Mouse (Mus musculus): ENCODE data around the gene Slc26a11. TPM values are rescaled to one million over a fixed set of nuclear protein-coding genes. Genes with fewer than 3 reads are reported as not detected.

The Slc26a11 gene
- 5.9 and 8.2 TPM in 2 replicates for polyA plus RNA-seq (2014; fragmentation: Nextera tagmentation; extraction: Ambion mirVana)

DNA sequence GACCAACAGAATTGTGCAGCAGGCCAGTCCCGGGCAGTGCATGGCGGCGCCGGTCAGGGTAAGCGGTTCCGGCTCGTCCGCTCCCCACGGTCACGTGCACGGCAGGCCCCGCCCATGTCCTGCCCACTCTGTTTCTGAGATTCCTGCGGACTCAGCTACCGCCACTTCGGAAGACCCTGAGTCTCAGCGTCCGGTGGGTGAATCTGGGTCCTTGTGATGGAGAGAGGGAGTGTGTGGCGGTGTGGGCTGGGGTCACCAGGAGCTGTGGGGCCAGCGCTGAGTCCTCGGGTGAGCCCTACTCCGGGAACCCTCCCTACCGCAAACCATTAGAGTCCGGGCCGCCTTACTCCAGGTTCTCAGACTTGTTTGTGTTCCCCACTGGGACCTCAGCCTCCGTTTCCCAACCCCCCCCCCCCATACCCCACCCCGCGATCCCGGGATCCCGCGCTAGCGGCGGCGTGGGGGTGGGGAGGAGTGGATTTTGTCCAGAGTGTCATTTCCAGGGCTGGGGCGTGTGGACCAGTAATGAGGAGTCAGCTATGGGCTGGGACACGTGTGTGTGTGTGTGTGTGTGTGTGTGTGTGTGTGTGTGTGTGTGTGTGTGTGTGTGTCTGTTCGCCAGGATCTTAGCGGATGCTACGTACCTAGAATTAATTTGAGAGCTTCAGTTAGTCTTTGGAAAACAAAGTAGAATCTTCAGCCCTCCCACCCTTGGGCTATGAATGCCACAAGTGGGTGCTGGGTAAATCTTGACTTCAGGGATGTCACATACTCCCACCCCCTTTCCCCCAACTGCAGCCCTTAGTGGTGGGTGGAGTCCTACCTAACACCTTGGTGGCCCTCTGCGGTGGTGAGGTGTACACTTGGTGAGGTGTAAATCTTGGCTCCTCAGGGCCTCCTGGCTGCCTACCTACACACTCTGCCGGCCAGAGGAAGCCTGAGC is at the start of gene Slc26a11, which contains the start of gene Sgsh:
Gene Slc26a11 (plus strand): TSS at position 115 of the 943 bp plus-strand sequence.
Gene Sgsh (minus strand): TSS at position 94 of the 943 bp plus-strand sequence.
- Histone ChIP-seq H3K27ac (ENCODE audit: low read depth, low read length) (peak within 1 kb of the TSS; percentile 30; the same call in 1 of the 2 replicates), H3K27me3 (ENCODE audit: control insufficient read depth, insufficient read depth, low read length) (no peaks in the 10 kb centered on the region), H3K9me3 (ENCODE audit: control insufficient read depth, low read length) (no peaks in the 10 kb centered on the region), H3K36me3 (ENCODE audit: control insufficient read depth, insufficient read depth, low read length) (no peaks in the 10 kb centered on the region), H3K4me1 (ENCODE audit: control insufficient read depth, insufficient read depth, low read length) (peaks cover 11% of the 10 kb centered on the region; the same call in 1 of the 2 replicates), H3K4me3 (ENCODE audit: low read length) (peak within 1 kb of the TSS; percentile 66), H3K9ac (ENCODE audit: low read depth, low read length) (peak within 1 kb of the TSS; percentile 75), H3K4me2 (replicated peaks; ENCODE audit: low read depth, low read length) (peak within 1 kb of the TSS; percentile 86)
- ATAC-seq (ENCODE audit: low FRiP score, low TSS enrichment), result peak; percentile 93
- 2% methylated on average over 40 of the region's 40 CpGs for WGBS

DNA sequence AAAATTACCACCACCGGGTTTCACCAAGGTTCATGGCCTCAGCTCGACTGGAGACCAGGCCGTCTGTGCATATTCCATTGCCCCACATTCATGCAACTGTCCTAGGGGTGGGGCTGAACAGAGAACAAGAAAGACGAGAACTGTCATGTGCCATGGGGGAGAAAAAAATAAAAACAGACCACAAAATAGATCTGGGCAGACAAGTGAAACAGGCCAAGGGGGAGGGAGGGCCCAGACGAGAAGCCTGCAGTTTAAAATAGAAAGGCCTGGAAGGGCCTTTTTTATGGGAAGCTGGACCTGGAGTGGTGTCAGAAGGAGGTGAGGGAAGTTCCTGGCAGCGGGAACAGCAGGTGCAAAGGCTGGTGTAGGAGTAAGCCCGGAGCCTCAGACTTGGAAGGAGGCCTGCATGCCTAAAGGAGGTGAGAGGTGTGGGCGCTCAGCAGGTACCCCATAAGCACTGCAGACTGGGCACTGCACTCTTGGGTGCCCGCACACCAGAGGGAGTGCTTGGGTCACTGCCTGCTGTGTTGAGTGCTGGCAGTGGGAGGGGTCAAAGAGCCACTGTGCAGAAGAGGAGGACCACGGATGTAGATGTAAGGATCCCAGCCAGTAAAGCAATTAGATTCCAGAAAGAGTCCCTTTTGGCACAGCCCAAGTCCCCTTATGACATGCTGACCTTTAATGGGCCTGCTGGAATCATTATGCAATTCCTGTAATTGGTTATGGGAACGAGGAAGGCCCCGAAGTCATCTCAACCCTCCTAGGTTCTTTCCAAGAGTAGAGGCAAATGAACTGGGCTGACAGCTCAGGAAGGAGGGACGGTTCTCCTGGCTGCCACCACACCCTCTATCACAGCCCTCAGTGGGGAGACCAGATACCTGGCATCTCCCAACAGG is 48.3 kb upstream of the Slc26a11 start:
- H3K36me3 ChIP-seq (ENCODE audit: control insufficient read depth, insufficient read depth, low read length), result no peaks in the 10 kb centered on the region
- no peak overlapping the region for H3K4me3 ChIP-seq (ENCODE audit: low read length)
- H3K9me3 ChIP-seq (ENCODE audit: control insufficient read depth, low read length), result no peaks in the 10 kb centered on the region
- WGBS, result 62% methylated on average over 13 of the region's 13 CpGs
- peaks cover 5% of the 10 kb centered on the region; the same call in 1 of the 2 replicates for H3K27me3 ChIP-seq (ENCODE audit: control insufficient read depth, insufficient read depth, low read length)
- no peak for ATAC-seq (ENCODE audit: low FRiP score, low TSS enrichment)
- no peak overlapping the region for H3K27ac ChIP-seq (ENCODE audit: low read depth, low read length)
- H3K9ac ChIP-seq (ENCODE audit: low read depth, low read length), result no peak overlapping the region
- H3K4me2 ChIP-seq (replicated peaks; ENCODE audit: low read depth, low read length), result no peak overlapping the region
- H3K4me1 ChIP-seq (ENCODE audit: control insufficient read depth, insufficient read depth, low read length), result no peaks in the 10 kb centered on the region

DNA sequence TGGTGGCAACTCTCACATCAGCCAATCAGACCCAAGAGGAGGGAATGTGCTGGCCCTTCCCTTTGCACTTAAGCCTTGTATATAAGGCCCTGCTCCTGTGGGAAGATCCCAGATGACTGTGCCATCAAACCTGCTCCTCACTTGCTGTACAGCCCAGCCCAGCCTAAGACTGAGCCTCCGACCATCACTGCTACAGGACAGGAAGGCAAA is 47.8 kb upstream of the Slc26a11 start, which contains the start of gene Card14:
Gene Card14 (plus strand): TSS at position 111 of the 210 bp plus-strand sequence.
- Histone ChIP-seq H3K9me3 (ENCODE audit: control insufficient read depth, low read length) (no peaks in the 10 kb centered on the region), H3K4me2 (replicated peaks; ENCODE audit: low read depth, low read length) (no peak within 1 kb of the TSS), H3K27ac (ENCODE audit: low read depth, low read length) (no peak within 1 kb of the TSS), H3K4me3 (ENCODE audit: low read length) (no peak within 1 kb of the TSS), H3K27me3 (ENCODE audit: control insufficient read depth, insufficient read depth, low read length) (peaks cover 5% of the 10 kb centered on the region; the same call in 1 of the 2 replicates), H3K9ac (ENCODE audit: low read depth, low read length) (no peak within 1 kb of the TSS), H3K4me1 (ENCODE audit: control insufficient read depth, insufficient read depth, low read length) (no peaks in the 10 kb centered on the region), H3K36me3 (ENCODE audit: control insufficient read depth, insufficient read depth, low read length) (no peaks in the 10 kb centered on the region)
- WGBS, result 33% methylated on average over 1 of the region's 1 CpGs
- ATAC-seq (ENCODE audit: low FRiP score, low TSS enrichment), result no peak

DNA sequence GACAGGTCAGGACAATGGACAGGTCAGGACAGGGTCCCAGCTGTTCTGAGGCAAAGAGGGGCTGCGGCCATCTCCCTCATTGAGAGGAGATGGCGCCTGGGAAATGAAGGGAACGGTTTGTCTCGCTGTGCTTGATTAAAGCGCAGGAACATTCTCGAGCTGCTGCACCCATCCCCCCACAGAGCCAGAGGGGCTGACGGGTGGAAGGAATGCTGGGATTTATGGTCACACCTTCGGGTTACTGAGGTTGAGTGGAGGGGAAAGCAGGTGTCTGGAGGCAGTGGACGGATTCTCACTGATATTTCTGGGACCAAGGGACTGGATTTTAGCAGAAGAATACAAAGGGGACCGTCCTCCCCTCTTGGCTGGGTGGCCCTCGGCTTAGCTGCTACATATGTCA is 47.4 kb upstream of the Slc26a11 start:
- ATAC-seq (ENCODE audit: low FRiP score, low TSS enrichment), result no peak
- H3K4me1 ChIP-seq (ENCODE audit: control insufficient read depth, insufficient read depth, low read length), result no peaks in the 10 kb centered on the region
- H3K9me3 ChIP-seq (ENCODE audit: control insufficient read depth, low read length), result no peaks in the 10 kb centered on the region
- peaks cover 5% of the 10 kb centered on the region; the same call in 1 of the 2 replicates for H3K27me3 ChIP-seq (ENCODE audit: control insufficient read depth, insufficient read depth, low read length)
- H3K4me2 ChIP-seq (replicated peaks; ENCODE audit: low read depth, low read length), result no peak overlapping the region
- no peak overlapping the region for H3K9ac ChIP-seq (ENCODE audit: low read depth, low read length)
- H3K4me3 ChIP-seq (ENCODE audit: low read length), result no peak overlapping the region
- 20% methylated on average over 11 of the region's 11 CpGs for WGBS
- no peaks in the 10 kb centered on the region for H3K36me3 ChIP-seq (ENCODE audit: control insufficient read depth, insufficient read depth, low read length)
- no peak overlapping the region for H3K27ac ChIP-seq (ENCODE audit: low read depth, low read length)

DNA sequence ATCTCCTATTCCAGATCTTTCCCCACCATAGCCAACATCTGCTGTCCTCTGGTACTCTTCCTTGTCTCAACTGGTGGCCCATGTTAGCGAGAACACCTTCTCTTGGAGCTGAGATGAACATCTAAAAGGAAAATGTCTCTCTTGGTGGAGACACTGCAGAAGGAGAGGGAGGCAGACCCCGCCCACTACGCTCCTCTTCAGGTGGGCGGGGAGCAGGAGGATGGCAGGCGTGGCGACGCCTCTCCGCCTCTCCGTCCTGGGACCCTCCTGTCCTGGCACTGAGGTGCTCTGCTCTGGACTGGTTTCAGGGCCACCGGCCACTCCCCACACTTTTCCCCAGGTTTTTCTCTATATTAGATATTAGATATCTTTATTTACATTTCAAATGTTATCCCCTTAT is 44.7 kb upstream of the Slc26a11 start:
- H3K27ac ChIP-seq (ENCODE audit: low read depth, low read length), result no peak overlapping the region
- 17% methylated on average over 10 of the region's 10 CpGs for WGBS
- no peak overlapping the region for H3K9ac ChIP-seq (ENCODE audit: low read depth, low read length)
- H3K4me3 ChIP-seq (ENCODE audit: low read length), result no peak overlapping the region
- H3K4me2 ChIP-seq (replicated peaks; ENCODE audit: low read depth, low read length), result no peak overlapping the region
- no peaks in the 10 kb centered on the region for H3K36me3 ChIP-seq (ENCODE audit: control insufficient read depth, insufficient read depth, low read length)
- no peaks in the 10 kb centered on the region for H3K9me3 ChIP-seq (ENCODE audit: control insufficient read depth, low read length)
- ATAC-seq (ENCODE audit: low FRiP score, low TSS enrichment), result no peak
- H3K27me3 ChIP-seq (ENCODE audit: control insufficient read depth, insufficient read depth, low read length), result peaks cover 5% of the 10 kb centered on the region; the same call in 1 of the 2 replicates
- H3K4me1 ChIP-seq (ENCODE audit: control insufficient read depth, insufficient read depth, low read length), result no peaks in the 10 kb centered on the region

DNA sequence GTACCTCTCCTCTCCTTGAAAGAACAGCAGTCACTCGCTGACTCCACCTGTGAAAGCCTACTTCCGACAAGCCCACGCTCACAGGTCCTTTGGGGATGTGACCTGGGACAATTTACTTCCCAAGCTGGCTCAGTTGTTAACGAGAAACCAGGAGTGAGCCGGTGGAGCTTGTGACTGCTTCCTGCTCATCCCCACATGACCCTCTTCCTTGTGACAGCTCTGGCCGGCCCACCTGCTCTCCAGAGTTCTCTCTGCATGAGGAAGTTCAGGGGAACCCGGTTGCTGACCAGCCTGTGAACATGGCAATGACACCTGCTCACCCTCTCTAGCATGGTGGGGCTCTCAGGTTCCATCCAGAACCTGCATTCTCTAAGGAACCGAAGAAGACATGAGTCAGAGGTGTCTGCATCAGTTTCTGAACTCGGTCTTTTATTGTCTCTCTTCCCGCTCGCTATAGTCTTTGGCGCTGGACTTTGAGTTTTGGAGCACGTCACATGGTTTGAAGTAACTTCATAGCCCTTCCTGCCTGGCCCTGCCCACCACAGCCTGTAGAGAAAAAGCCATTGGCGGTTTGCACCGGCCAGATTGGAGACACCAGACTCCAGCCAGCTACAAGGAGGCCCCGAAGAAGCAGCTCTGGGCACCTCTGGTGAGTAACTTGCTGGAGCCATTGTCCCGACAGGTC is 41.0 kb upstream of the Slc26a11 start:
- Histone ChIP-seq H3K9ac (ENCODE audit: low read depth, low read length) (no peak overlapping the region), H3K4me2 (replicated peaks; ENCODE audit: low read depth, low read length) (no peak overlapping the region), H3K36me3 (ENCODE audit: control insufficient read depth, insufficient read depth, low read length) (no peaks in the 10 kb centered on the region), H3K9me3 (ENCODE audit: control insufficient read depth, low read length) (no peaks in the 10 kb centered on the region), H3K4me3 (ENCODE audit: low read length) (no peak overlapping the region), H3K27ac (ENCODE audit: low read depth, low read length) (no peak overlapping the region), H3K4me1 (ENCODE audit: control insufficient read depth, insufficient read depth, low read length) (no peaks in the 10 kb centered on the region), H3K27me3 (ENCODE audit: control insufficient read depth, insufficient read depth, low read length) (peaks cover 5% of the 10 kb centered on the region; the same call in 1 of the 2 replicates)
- 77% methylated on average over 17 of the region's 17 CpGs for WGBS
- ATAC-seq (ENCODE audit: low FRiP score, low TSS enrichment), result no peak

DNA sequence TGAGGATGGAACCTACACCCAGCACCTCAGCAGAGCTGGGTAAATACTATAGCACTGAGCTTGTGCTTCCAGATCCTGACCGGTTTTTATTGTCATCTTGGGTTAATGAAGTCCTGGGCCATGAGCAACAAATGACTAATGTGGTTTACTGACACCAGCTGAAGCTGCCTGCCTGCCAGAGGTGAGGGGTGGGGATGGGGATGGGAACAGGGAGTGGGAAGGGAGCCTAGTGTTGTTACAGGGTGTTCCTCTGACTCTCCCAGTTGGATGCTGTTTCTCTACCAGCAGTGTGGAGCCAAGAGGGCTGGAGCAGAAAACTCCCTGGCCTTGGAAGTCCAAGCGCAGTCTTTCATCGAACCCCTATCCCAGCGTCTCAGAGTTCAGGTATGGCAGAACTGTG is 38.6 kb upstream of the Slc26a11 start:
- Histone ChIP-seq H3K36me3 (ENCODE audit: control insufficient read depth, insufficient read depth, low read length) (no peaks in the 10 kb centered on the region), H3K27me3 (ENCODE audit: control insufficient read depth, insufficient read depth, low read length) (no peaks in the 10 kb centered on the region), H3K9me3 (ENCODE audit: control insufficient read depth, low read length) (no peaks in the 10 kb centered on the region), H3K27ac (ENCODE audit: low read depth, low read length) (no peak overlapping the region), H3K4me3 (ENCODE audit: low read length) (no peak overlapping the region), H3K4me1 (ENCODE audit: control insufficient read depth, insufficient read depth, low read length) (no peaks in the 10 kb centered on the region), H3K4me2 (replicated peaks; ENCODE audit: low read depth, low read length) (no peak overlapping the region), H3K9ac (ENCODE audit: low read depth, low read length) (no peak overlapping the region)
- ATAC-seq (ENCODE audit: low FRiP score, low TSS enrichment), result no peak
- 81% methylated on average over 4 of the region's 4 CpGs for WGBS

DNA sequence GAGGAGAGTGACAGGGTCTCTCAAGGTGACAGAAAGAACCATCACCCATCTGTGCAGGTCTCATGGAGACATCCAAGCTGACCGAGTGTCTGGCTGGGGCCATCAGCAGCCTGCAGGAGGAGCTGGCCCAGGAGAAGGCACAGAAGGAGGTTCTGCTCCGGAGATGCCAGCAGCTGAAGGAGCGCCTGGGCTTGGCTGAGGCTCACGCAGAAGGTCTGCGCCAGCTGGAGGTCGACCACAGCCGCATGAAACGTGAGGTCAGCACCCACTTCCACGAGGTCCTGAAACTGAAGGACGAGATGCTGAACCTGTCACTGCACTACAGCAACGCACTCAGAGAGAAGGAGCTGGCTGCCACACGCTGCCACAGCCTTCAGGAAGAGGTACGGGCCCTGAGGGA is 32.8 kb upstream of the Slc26a11 start:
- Histone ChIP-seq H3K4me1 (ENCODE audit: control insufficient read depth, insufficient read depth, low read length) (no peaks in the 10 kb centered on the region), H3K9ac (ENCODE audit: low read depth, low read length) (no peak overlapping the region), H3K4me3 (ENCODE audit: low read length) (no peak overlapping the region), H3K4me2 (replicated peaks; ENCODE audit: low read depth, low read length) (no peak overlapping the region), H3K27ac (ENCODE audit: low read depth, low read length) (no peak overlapping the region), H3K9me3 (ENCODE audit: control insufficient read depth, low read length) (no peaks in the 10 kb centered on the region), H3K27me3 (ENCODE audit: control insufficient read depth, insufficient read depth, low read length) (no peaks in the 10 kb centered on the region), H3K36me3 (ENCODE audit: control insufficient read depth, insufficient read depth, low read length) (no peaks in the 10 kb centered on the region)
- no peak for ATAC-seq (ENCODE audit: low FRiP score, low TSS enrichment)
- WGBS, result 78% methylated on average over 13 of the region's 13 CpGs

All from kidney, embryonic 14.5 days (tissue).